Mouse (Mus musculus) right cerebral cortex, postnatal 14 days (tissue): Measurements from ENCODE around the gene H2-Aa.

Experiments
- DNase-seq: peaks from one replicate; pipeline ENCODE4 v3.0.0; 2022

H2-Aa gene

GRCm38 (mm10) chr17:34299356-34299755 is 11.7 kb upstream of the H2-Aa start:
- no peak for DNase-seq

DNA sequence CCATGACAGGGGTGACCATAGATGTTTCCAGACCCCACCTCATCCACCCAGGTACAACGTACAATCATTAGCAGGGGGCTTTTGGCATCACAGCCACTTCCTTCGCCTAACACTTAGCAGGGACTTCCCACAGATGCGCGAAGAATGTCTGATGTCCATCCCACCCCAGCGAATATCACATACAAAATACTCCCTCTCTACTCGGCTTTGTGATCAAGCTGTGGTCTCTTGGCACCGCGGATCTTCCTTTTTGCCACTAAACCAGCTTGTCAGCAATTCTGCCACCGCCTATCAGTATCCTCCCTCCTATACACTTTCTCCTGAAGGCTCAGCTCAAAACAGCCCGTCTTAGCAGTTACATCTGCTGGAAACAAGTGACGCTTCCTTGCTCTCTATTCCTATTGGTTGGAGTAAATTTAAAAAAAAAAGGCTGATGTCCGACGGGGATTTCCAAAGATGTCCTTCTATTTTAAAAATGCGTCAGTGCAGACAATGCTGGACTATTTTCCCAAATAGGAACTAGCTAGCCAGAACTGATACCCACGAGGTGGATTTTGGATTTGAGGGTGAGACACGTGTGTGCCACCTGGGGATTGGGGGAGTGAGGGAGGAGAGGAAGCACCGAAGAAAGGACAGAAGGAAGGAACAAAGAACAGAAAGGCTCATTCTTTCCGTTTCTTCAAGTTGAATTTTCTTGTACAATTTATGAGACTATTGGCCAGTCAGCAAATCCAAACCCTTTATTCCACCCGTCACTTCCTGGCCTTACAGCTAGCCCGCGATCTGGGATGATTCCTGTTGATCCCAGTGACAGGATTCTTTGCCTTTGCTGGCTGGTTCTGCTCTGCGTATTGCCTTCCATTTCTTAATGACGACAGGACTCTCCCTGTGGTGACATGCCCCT is 8.5 kb upstream of the H2-Aa start:
- DNase-seq: no peak

DNA sequence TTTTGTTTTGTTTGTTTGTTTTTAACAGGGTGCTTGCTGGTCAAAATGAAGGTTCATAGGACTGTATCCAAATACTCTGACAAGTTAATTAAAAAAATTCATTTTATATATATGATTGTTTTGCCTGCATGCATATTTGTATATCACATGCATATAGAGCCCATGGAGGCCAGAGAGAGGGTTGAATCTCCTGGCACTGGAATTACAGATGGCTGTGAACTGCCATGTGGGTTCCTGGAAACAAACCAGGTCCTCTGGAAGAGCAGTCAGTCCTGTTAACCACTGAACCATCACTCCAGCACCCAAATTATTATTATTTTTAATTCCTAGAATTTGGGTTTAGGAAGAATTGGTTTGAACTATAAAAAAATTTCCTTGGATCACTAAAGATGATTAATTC is 7.7 kb upstream of the H2-Aa start:
- no peak for DNase-seq

DNA sequence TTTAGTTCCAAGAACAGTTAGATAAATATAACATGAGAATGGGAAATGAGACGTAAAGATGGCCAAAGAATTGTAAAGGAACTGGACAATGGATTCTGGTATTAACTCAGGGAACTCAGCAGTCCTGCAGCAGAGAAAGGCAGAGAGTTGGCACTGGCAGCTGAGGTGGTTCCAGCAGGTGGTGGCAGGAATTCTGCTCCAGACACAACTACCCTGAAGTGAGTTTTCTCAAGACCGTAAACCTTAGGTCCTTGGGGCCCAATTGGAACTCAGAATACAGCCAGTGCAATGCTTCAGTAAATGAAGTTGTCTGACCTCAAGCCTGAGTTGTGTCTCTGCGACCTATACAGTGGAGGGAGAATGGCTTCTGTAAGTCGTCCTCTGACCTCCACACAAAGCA is 6.6 kb upstream of the H2-Aa start:
- no peak for DNase-seq

GRCm38 (mm10) chr17:34293533-34293932 is 5.9 kb upstream of the H2-Aa start:
- no peak for DNase-seq

- no peak for DNase-seq
Measured at GRCm38 (mm10) chr17:34292570-34292969, 4.9 kb upstream of the H2-Aa start.

DNA sequence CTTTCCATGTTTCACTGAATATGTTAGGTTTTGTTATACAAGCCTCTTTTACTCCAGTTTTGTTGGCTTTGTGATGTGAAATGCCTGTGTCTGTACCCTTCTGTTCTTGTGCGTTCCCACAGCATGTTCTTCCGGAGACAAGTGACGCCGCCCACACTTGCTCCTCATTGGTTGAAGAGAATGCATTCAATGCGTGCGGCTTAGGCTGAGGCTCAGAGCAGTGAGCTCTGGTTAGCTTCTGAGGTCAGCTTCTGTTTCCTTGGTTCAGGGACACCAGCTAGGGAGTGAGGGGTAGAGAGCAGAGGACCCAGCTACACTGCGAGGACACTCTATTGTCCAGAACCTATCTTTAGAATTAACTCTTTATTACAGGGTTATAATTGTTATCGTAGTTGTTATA is 4.0 kb upstream of the H2-Aa start:
- peak; percentile 84 for DNase-seq

GRCm38 (mm10) chr17:34288131-34288530 is 508 bp upstream of the H2-Aa start:
- DNase-seq: no peak

DNA sequence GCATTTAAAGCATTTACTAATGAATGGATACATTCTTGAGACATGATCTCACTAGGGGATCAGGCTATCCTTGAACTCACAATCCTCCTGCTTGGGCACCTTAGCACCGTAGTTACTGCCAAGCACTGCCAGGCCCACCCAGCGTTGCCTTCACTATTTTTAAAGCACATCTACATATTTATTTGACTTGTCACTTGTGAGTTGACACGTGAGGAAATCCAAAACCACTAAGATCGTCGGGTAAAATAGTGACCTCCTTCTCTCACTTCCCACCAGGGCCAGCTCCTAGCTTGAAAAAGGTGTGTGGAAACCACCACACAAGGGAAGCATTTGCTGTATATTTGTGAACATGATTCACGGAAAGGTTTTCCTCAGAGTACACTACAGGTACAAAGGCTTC is 624 bp downstream of the H2-Aa start:
- DNase-seq: no peak

GRCm38 (mm10) chr17:34286501-34286900 is 1.1 kb downstream of the H2-Aa start:
- no peak for DNase-seq

DNA sequence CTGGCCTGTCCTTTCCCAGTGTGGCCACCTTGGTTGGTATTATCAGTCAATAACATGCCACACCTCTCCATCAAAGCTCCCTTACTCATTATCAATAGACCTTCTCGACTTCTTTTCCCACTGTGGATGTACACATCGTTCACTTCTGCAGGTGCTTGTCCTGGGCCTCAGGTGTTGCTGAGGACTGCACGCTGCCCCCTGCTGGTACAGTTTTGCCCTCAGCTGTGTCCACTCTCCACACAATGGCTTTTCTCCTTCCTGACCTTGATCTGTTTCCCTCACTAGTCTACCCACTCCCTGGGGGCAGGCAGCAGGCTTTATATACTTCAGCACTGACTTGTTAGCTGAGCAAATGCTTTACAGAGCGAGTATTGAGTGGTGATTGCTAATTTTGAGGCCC is 1.8 kb downstream of the H2-Aa start:
- DNase-seq: no peak

GRCm38 (mm10) chr17:34285371-34285770 is 2.3 kb downstream of the H2-Aa start:
- no peak for DNase-seq

GRCm38 (mm10) chr17:34281836-34282235 is 5.8 kb downstream of the H2-Aa start:
- no peak for DNase-seq

DNA sequence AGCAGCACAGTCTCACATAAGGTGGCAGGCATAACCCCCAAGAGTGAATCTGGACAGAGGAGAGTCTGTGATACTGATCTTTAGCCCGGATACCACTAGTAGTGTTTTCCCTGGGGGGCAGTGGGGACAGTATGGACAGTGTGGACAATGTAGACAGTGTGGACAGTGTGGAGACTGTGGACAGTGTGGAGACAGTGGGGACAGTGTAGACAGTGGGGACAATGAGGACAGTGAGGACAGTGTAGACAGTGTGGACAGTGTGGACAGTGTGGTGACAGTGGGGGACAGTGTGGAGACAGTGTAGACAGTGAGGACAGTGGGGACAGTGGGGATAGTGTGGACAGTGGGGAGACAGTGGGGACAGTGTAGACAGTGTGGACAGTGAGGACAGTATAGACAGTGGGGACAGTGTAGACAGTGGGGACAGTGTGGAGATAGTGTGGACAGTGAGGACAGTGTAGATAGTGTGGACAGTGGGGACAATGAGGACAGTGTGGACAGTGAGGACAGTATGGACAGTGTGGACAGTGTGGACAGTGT is 7.1 kb downstream of the H2-Aa start:
- DNase-seq: no peak

GRCm38 (mm10) chr17:34272102-34272501 is 15.5 kb downstream of the H2-Aa start:
- no peak for DNase-seq

GRCm38 (mm10) chr17:34270940-34271339 is 16.7 kb downstream of the H2-Aa start:
- DNase-seq: no peak

- no peak for DNase-seq
Measured at GRCm38 (mm10) chr17:34270230-34270629, 17.4 kb downstream of the H2-Aa start.

DNA sequence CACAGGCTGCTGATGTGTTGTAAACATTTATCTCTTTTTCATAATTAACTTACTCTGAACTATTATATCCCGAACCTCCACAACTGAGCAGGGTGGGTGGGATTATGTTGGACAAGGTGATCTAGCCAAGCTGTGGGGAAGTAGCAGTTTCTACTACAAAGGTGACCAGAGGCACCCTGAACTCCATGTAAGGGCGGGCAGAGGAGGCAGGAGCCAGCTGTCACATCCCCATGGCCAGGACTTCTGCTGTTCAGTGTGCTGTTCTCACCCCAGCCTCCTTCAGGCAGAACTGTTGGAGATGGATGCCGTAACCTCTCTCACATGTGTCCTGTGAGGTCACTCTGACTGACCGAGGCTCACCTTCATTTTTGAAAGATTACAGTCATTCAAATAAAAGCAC is 17.8 kb downstream of the H2-Aa start:
- no peak for DNase-seq

DNA sequence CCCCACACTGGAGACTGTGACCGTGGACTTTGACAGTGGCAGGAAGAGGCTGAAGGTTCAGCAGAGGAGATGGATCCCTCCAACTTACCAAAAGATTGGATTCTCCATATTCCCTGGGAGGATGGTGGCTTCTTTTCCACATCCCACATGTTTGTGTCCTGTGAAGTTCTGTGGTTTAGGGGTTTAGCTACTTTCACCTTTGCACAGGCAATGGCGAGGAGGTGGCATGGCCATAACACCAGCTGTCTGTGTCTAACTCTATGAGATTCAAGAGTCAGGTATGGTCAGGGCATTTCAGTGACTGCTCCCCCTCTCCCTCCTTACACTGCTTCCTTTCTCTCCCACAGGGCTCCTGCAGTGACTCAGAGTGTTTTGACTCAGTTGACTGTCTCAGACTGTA is 18.9 kb downstream of the H2-Aa start:
- no peak for DNase-seq

DNA sequence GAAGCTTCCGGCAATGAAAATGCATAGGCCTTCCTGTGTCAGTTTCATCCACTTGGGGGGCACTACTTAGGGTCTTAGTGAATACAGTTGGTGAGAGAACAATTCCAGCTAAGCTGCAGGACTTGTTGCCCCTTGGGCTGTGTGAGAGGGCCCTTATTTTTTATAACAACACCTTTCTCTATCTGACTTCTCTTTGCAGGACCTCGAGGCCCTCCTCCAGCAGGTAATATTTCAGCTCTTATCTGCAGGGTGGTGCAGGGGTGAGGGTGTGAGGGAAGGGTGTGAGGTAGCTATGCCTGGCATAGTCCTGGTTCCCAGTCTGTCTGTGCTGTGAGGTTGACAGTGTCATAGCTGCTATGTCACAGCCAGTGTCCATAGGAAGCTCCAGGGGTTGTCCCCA is 19.4 kb downstream of the H2-Aa start:
- no peak for DNase-seq

DNA sequence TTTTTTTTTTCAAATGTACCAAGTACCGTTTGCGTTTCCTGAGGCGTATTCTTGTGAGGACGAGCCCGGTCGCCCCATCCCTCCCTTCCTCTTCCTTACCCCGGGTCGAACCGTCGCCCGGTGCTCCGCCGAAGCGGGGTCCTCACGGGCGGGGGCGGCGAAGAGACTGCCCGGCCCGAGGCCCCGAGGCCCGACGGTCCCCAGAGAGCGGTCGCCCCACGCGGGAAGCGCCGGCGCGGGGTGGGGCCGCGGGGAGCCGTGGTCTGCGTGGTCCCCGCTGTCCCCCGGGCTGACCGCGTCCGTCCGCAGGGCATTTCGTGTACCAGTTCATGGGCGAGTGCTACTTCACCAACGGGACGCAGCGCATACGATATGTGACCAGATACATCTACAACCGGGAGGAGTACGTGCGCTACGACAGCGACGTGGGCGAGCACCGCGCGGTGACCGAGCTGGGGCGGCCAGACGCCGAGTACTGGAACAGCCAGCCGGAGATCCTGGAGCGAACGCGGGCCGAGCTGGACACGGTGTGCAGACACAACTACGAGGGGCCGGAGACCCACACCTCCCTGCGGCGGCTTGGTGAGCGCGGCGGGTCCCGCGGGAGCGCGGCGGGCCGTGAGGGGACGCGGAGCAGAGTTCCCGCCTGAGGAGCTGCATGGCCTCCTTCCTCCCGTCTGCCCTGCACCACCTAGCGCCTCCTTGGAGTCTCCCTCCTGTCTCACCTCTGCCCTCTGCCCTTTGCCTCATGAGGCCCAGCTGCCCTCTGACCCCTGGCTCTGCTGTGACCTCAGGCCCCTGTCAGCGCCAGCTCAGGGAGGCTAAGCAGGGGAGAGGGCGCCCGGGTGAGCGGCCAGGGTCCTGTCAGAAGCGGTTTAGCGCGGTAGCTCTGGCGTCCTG is 22.9 kb downstream of the H2-Aa start:
- no peak for DNase-seq

DNA sequence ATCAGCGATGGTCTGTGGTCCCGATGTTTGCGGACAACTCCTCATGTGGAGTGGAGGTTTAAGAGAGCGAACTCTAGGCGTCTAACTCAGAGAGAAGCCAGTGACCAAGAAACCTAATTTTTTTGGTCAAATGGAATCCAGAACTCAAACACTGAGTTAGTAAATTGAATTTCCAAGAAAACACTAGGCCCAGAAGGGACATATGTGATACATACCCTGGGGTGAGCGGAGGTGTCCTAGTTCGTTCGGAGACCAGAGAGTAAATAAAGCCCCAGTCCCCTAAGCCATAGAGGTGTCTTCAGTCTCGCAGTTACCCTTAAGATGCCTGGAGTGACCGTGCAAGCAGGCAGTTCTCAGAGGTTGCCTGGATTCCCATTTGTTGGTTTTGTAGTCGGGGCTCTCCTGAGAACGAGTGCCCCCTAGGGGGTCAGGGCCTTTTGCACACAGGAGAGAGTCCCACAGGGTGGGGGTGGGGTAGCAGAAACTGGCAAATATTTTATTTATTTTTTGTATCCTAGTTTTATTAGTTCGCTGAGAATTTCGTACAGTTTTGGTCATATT is 23.7 kb downstream of the H2-Aa start:
- DNase-seq: no peak

DNA sequence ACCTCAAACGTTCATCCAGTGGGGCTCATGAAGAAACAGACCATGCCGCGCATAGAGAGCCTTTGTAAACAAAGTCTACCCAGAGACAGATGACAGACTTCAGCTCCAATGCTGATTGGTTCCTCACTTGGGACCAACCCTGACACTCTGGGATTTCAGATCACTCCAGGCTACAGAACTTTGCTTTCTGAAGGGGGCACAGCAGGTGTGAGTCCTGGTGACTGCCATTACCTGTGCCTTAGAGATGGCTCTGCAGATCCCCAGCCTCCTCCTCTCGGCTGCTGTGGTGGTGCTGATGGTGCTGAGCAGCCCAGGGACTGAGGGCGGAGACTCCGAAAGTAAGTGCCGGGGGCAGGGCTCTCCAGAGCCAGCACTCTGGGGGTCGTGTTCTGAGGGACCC is 24.6 kb downstream of the H2-Aa start:
- peak; percentile 40 for DNase-seq
